Mouse (Mus musculus) intestine, postnatal 0 days (tissue): ENCODE measurements around the gene Pde6b. TPM values are rescaled to one million over a fixed set of nuclear protein-coding genes. Genes with fewer than 3 reads are reported as not detected.

ENCODE experiments used
- ATAC-seq: fragments of 200-750 bp; cut with Nextera tagmentation; 2 replicates; pipeline ENCODE4 v1.8.0; 2017; ENCODE audit warnings: mild to moderate bottlenecking, moderate TSS enrichment, moderate library complexity
- H3K27ac ChIP-seq: fragments of 300-500 bp; sonication (generic); 2 replicates; pipeline ENCODE4 v1.5.1; 2014; ENCODE audit warnings: mild to moderate bottlenecking, low read depth, low read length, moderate library complexity
- H3K27me3 ChIP-seq: fragments of 300-500 bp; sonication (generic); replicated peaks from 2 replicates; pipeline ENCODE4 v1.6.1; 2014; ENCODE audit warnings: low read length, mixed read lengths; ENCODE audit not compliant: control insufficient read depth, insufficient read depth
- H3K36me3 ChIP-seq: fragments of 300-500 bp; sonication (generic); 2 replicates; pipeline ENCODE4 v1.6.1; 2014; ENCODE audit warnings: mild to moderate bottlenecking, moderate library complexity; ENCODE audit not compliant: control insufficient read depth, insufficient read depth
- H3K4me1 ChIP-seq: fragments of 300-500 bp; sonication (generic); replicated peaks from 2 replicates; pipeline ENCODE4 v1.6.1; 2014; ENCODE audit warnings: antibody characterized with exemption, low read length, mixed read lengths; ENCODE audit not compliant: control insufficient read depth, insufficient read depth
- H3K4me2 ChIP-seq: fragments of 300-500 bp; sonication (generic); replicated peaks from 2 replicates; pipeline ENCODE4 v1.6.1; 2014; ENCODE audit warnings: low read depth, mild to moderate bottlenecking, moderate library complexity
- H3K4me3 ChIP-seq: fragments of 300-500 bp; sonication (generic); 2 replicates; pipeline ENCODE4 v1.5.1; 2014; ENCODE audit warnings: low read depth, low read length
- H3K9ac ChIP-seq: fragments of 300-500 bp; sonication (generic); 2 replicates; pipeline ENCODE4 v1.6.1; 2014; ENCODE audit warnings: mild to moderate bottlenecking, low read depth, low read length
- H3K9me3 ChIP-seq: fragments of 300-500 bp; sonication (generic); 2 replicates; pipeline ENCODE4 v1.6.1; 2016; ENCODE audit warnings: mixed run types; ENCODE audit not compliant: control insufficient read depth
- CTCF ChIP-seq: sonication (generic); IDR thresholded peaks from 2 replicates; pipeline ENCODE4 v1.5.1; 2016; ENCODE audit warnings: low read depth, mild to moderate bottlenecking, control low read depth, antibody characterized with exemption, moderate library complexity
- WGBS: fragments of 180-500 bp; shearing (Covaris S2); extraction: QIAGEN DNeasy Blood & Tissue Kit; methylation state at CpG from one replicate; pipeline ENCODE4 v1.1.7; 2014; 5-methylcytosine and 5-hydroxymethylcytosine counted together
- polyA plus RNA-seq: library from polyadenylated mRNA; unstranded; fragments of >200 nt; fragmentation: Nextera tagmentation; extraction: Ambion mirVana; gene quantifications from 2 replicates; pipeline ENCODE4 v1.2.1, GENCODE M21; 2015

The Pde6b gene
- polyA plus RNA-seq, 1 experiment from 2014 or later = 0.16 TPM

GRCm38 (mm10) chr5:108452422-108452821 lies 64.2 kb downstream of the Pde6b start:
- H3K4me3 ChIP-seq = no peak overlapping the region
- H3K9me3 ChIP-seq = no peaks in the 10 kb centered on the region
- no peaks in the 10 kb centered on the region for H3K27me3 ChIP-seq
- no peaks in the 10 kb centered on the region for H3K36me3 ChIP-seq
- 85% methylated on average over 1 of the region's 1 CpGs for WGBS
- H3K9ac ChIP-seq = no peak overlapping the region
- no peak overlapping the region for H3K27ac ChIP-seq
- 0 out of 2 replicates have a peak, but pooled peaks cover 5% of the 10 kb centered on the region for H3K4me1 ChIP-seq
- no peak for ATAC-seq
- H3K4me2 ChIP-seq = no peak overlapping the region
- TF ChIP-seq CTCF = no peak

- 0 out of 2 replicates have a peak, but pooled peaks cover 5% of the 10 kb centered on the region for H3K4me1 ChIP-seq
- no peaks in the 10 kb centered on the region for H3K27me3 ChIP-seq
- 37% methylated on average over 3 of the region's 3 CpGs for WGBS
- H3K4me3 ChIP-seq = no peak overlapping the region
- H3K4me2 ChIP-seq = no peak overlapping the region
- H3K9me3 ChIP-seq = no peaks in the 10 kb centered on the region
- H3K27ac ChIP-seq = no peak overlapping the region
- no peak overlapping the region for H3K9ac ChIP-seq
- no peak for TF ChIP-seq CTCF
- no peaks in the 10 kb centered on the region for H3K36me3 ChIP-seq
- peak; percentile 21 for ATAC-seq
Measured at GRCm38 (mm10) chr5:108454094-108454493, 65.9 kb downstream of the Pde6b start.

GRCm38 (mm10) chr5:108458706-108459105 lies 70.5 kb downstream of the Pde6b start:
- no peak for ATAC-seq
- peaks cover 17% of the 10 kb centered on the region; the same call in 1 of the 2 replicates for H3K4me1 ChIP-seq
- 85% methylated on average over 2 of the region's 2 CpGs for WGBS
- no peak overlapping the region for H3K4me2 ChIP-seq
- no peak for TF ChIP-seq CTCF
- no peaks in the 10 kb centered on the region for H3K27me3 ChIP-seq
- no peaks in the 10 kb centered on the region for H3K9me3 ChIP-seq
- H3K4me3 ChIP-seq = no peak overlapping the region
- H3K27ac ChIP-seq = no peak overlapping the region
- no peak overlapping the region for H3K9ac ChIP-seq
- H3K36me3 ChIP-seq = no peaks in the 10 kb centered on the region

- H3K9ac ChIP-seq = peak overlapping the region; percentile 100; the same call in 1 of the 2 replicates
- H3K4me1 ChIP-seq = peaks cover 14% of the 10 kb centered on the region; the same call in 1 of the 2 replicates
- H3K27ac ChIP-seq = no peak overlapping the region
- H3K9me3 ChIP-seq = no peaks in the 10 kb centered on the region
- no peaks in the 10 kb centered on the region for H3K27me3 ChIP-seq
- peak overlapping the region; percentile 77 for H3K4me2 ChIP-seq
- ATAC-seq = no peak
- no peaks in the 10 kb centered on the region for H3K36me3 ChIP-seq
- no peak for TF ChIP-seq CTCF
- H3K4me3 ChIP-seq = peak overlapping the region; percentile 90
- 36% methylated on average over 6 of the region's 6 CpGs for WGBS
Measured at GRCm38 (mm10) chr5:108460461-108460860, 72.3 kb downstream of the Pde6b start.

GRCm38 (mm10) chr5:108461082-108462065 lies 73.2 kb downstream of the Pde6b start, which contains the start of gene Pcgf3:
Gene Pcgf3 (plus strand): TSS chr5:108461232.
- peaks cover 14% of the 10 kb centered on the region; the same call in 1 of the 2 replicates for H3K4me1 ChIP-seq
- H3K4me2 ChIP-seq = peak within 1 kb of the TSS; percentile 77
- no peaks in the 10 kb centered on the region for H3K9me3 ChIP-seq
- peak within 1 kb of the TSS; percentile 90 for H3K4me3 ChIP-seq
- no peaks in the 10 kb centered on the region for H3K27me3 ChIP-seq
- WGBS = 2% methylated on average over 60 of the region's 62 CpGs
- TF ChIP-seq CTCF = no peak
- ATAC-seq = peak; percentile 95
- H3K27ac ChIP-seq = peak within 1 kb of the TSS; percentile 74
- peak within 1 kb of the TSS; percentile 100 for H3K9ac ChIP-seq
- H3K36me3 ChIP-seq = no peaks in the 10 kb centered on the region

- Histone ChIP-seq H3K27me3 (no peaks in the 10 kb centered on the region), H3K4me3 (peak overlapping the region; percentile 90), H3K4me1 (peaks cover 14% of the 10 kb centered on the region; the same call in 1 of the 2 replicates), H3K9me3 (no peaks in the 10 kb centered on the region), H3K9ac (peak overlapping the region; percentile 100), H3K27ac (peak overlapping the region; percentile 74), H3K4me2 (peak overlapping the region; percentile 77), H3K36me3 (no peaks in the 10 kb centered on the region)
- TF ChIP-seq CTCF = no peak
- 23% methylated on average over 4 of the region's 4 CpGs for WGBS
- no peak for ATAC-seq
Measured at GRCm38 (mm10) chr5:108462446-108462845, 74.3 kb downstream of the Pde6b start.
